Mouse (Mus musculus) liver, embryonic 14.5 days (tissue): Measurements from ENCODE around the gene Rhbg.

Experiments
- CTCF ChIP-seq: IDR thresholded peaks from 2 replicates; pipeline ENCODE4 v1.5.1; 2016; ENCODE audit warnings: antibody characterized with exemption, low read depth, control low read depth
- EP300 ChIP-seq: IDR thresholded peaks from 2 replicates; pipeline ENCODE4 v1.6.1; 2016; ENCODE audit warnings: antibody characterized with exemption, low read depth

- TF ChIP-seq EP300 (no peak), CTCF (no peak)
These were observed 51.1 kb downstream of the Rhbg start for GRCm38 (mm10) chr3:88203456-88203855.
